Mouse (Mus musculus) intestine, embryonic 15.5 days (tissue): ENCODE measurements around the gene Ramp2. TPM values are rescaled to one million over a fixed set of nuclear protein-coding genes. Genes with fewer than 3 reads are reported as not detected.

ENCODE experiments used
- ATAC-seq: fragments of 200-750 bp; cut with Nextera tagmentation; 2 replicates; pipeline ENCODE4 v1.8.0; 2017; ENCODE audit warnings: moderate TSS enrichment, moderate library complexity
- H3K27ac ChIP-seq: fragments of 300-500 bp; sonication (generic); 2 replicates; pipeline ENCODE4 v1.5.1; 2015; ENCODE audit warnings: mild to moderate bottlenecking, inconsistent platforms
- H3K27me3 ChIP-seq: fragments of 300-500 bp; sonication (generic); replicated peaks from 2 replicates; pipeline ENCODE4 v1.6.1; 2015; ENCODE audit warnings: inconsistent platforms
- H3K36me3 ChIP-seq: fragments of 300-500 bp; sonication (generic); 2 replicates; pipeline ENCODE4 v1.6.1; 2015; ENCODE audit warnings: inconsistent platforms
- H3K4me1 ChIP-seq: fragments of 300-500 bp; sonication (generic); replicated peaks from 2 replicates; pipeline ENCODE4 v1.6.1; 2015; ENCODE audit warnings: inconsistent platforms
- H3K4me2 ChIP-seq: fragments of 300-500 bp; sonication (generic); replicated peaks from 2 replicates; pipeline ENCODE4 v1.6.1; 2015; ENCODE audit warnings: mild to moderate bottlenecking, inconsistent platforms
- H3K4me3 ChIP-seq: fragments of 300-500 bp; sonication (generic); replicated peaks from 2 replicates; pipeline ENCODE4 v1.5.1; 2015; ENCODE audit warnings: inconsistent platforms
- H3K9ac ChIP-seq: fragments of 300-500 bp; sonication (generic); 2 replicates; pipeline ENCODE4 v1.6.1; 2015; ENCODE audit warnings: inconsistent platforms
- H3K9me3 ChIP-seq: fragments of 300-500 bp; sonication (generic); 2 replicates; pipeline ENCODE4 v1.6.1; 2016; ENCODE audit warnings: inconsistent platforms
- WGBS: fragments of 180-500 bp; shearing (Covaris S2); methylation state at CpG from one replicate; pipeline ENCODE4 v1.1.7; 2015; 5-methylcytosine and 5-hydroxymethylcytosine counted together
- polyA plus RNA-seq: library from polyadenylated mRNA; unstranded; fragments of >200 nt; fragmentation: Nextera tagmentation; extraction: Ambion mirVana; gene quantifications from 2 replicates; pipeline ENCODE4 v1.2.1, GENCODE M21; 2015

Gene Ramp2
- polyA plus RNA-seq, 1 experiment from 2014 or later: 98.5 TPM

DNA sequence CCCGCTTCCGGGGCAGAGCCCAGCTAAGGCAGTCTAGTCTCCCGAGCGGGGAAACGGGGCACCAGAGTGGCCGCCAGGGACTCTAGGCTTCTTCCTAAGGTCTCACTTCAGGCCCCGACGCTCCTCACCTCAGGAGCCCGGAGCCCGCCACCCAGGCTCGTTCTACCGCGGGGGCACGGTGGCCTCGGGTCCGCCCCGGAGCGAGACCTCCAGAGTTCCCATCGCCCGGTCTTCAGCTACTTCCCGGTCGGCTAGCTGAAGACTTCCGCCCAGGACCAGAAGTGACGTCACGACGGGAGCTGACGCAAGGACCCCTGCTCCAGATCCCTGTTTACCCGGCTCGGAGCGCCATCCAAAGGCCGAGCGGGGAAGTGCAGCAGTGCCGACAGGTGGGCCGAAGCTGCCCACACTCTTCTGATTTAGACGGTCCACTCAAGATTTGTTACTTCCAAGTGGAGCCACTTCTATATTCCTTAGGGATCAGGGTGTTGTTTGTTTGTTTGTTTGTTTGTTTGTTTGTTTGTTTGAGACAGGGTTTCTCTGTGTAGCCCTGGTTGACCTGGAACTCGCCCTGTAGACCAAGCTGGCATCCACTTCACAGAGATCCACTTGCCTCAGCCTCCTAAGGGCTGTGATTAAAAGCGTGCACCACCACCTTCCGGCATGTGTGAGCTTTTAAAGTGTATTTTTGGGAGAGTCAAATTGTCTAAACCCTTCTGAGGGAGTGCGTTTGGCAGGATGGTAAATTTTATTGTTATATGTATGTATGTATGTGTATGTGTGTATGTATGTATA, 56.4 kb downstream of the Ramp2 start, which contains the start of gene Becn1:
Gene Becn1 (minus strand): TSS at position 283 of the 795 bp plus-strand sequence.
- H3K9me3 ChIP-seq: no peaks in the 10 kb centered on the region
- peak within 1 kb of the TSS; percentile 54; the same call in 1 of the 2 replicates for H3K27ac ChIP-seq
- H3K9ac ChIP-seq: peak within 1 kb of the TSS; percentile 93
- H3K4me3 ChIP-seq: peak within 1 kb of the TSS; percentile 93
- peak within 1 kb of the TSS; percentile 93 for H3K4me2 ChIP-seq
- peaks cover 14% of the 10 kb centered on the region for H3K4me1 ChIP-seq
- no peaks in the 10 kb centered on the region for H3K27me3 ChIP-seq
- peak; percentile 96 for ATAC-seq
- 0 out of 2 replicates have a peak, but pooled peaks cover 11% of the 10 kb centered on the region for H3K36me3 ChIP-seq
- 6% methylated on average over 39 of the region's 39 CpGs for WGBS

DNA sequence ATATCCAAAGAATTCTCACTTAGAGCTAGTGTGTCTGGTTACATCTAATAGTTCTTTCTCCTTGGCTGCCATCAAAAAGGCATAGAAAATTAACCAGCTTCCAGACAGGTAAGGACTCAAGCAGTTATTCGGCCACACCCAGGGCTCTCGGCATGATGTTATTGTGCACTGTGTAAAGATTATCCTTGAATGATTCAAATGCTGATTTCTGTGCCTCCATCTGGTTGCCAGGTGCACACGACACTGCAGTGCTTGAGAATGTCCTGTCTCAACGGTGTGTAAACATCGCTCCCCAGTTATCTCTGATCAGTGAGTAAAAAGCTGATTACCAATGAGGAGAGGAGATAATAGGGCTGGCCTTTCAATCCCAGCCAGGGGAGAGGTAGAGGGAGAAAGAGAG, 61.9 kb downstream of the Ramp2 start:
- Histone ChIP-seq H3K9me3 (no peaks in the 10 kb centered on the region), H3K27ac (no peak overlapping the region), H3K9ac (no peak overlapping the region), H3K4me1 (no peaks in the 10 kb centered on the region), H3K27me3 (no peaks in the 10 kb centered on the region), H3K36me3 (no peaks in the 10 kb centered on the region), H3K4me2 (no peak overlapping the region), H3K4me3 (no peak overlapping the region)
- WGBS: 24% methylated on average over 5 of the region's 5 CpGs
- ATAC-seq: peak; percentile 58

Other genes with a start within 250 kb of the Ramp2 start
- 35.4 and 36.2 TPM in 2 replicates for gene Atp6v0a1, start 236.6 kb upstream of the Ramp2 start, polyA plus RNA-seq
- gene Naglu, start 176.0 kb upstream of the Ramp2 start, polyA plus RNA-seq: 14.9 and 16.4 TPM in 2 replicates
- not detected in 2 replicates for gene Hsd17b1, start 167.6 kb upstream of the Ramp2 start, polyA plus RNA-seq
- 41.8 and 43.9 TPM in 2 replicates for gene Coasy, start 163.5 kb upstream of the Ramp2 start, polyA plus RNA-seq
- 65.0 and 65.4 TPM in 2 replicates for gene Mlx, start 158.8 kb upstream of the Ramp2 start, polyA plus RNA-seq
- 22.6 and 23.4 TPM in 2 replicates for gene Psmc3ip, start 150.6 kb upstream of the Ramp2 start, polyA plus RNA-seq
- 17.0 and 17.2 TPM in 2 replicates for gene Retreg3, start 126.1 kb upstream of the Ramp2 start, polyA plus RNA-seq
- 58.7 and 59.2 TPM in 2 replicates for gene Tubg1, start 126.1 kb upstream of the Ramp2 start, polyA plus RNA-seq
- 4.4 and 4.8 TPM in 2 replicates for gene Tubg2, start 90.1 kb upstream of the Ramp2 start, polyA plus RNA-seq
- 0.82 and 1.0 TPM in 2 replicates for gene Cntnap1, start 75.5 kb upstream of the Ramp2 start, polyA plus RNA-seq
- 11.1 and 12.7 TPM in 2 replicates for gene Plekhh3, start 74.7 kb upstream of the Ramp2 start, polyA plus RNA-seq
- 0.25 and 0.36 TPM in 2 replicates for gene Ccr10, start 70.6 kb upstream of the Ramp2 start, polyA plus RNA-seq
- 16.0 and 16.3 TPM in 2 replicates for gene Ezh1, start 19.6 kb upstream of the Ramp2 start, polyA plus RNA-seq
- gene Vps25, start 7.7 kb downstream of the Ramp2 start, polyA plus RNA-seq: 135 and 142 TPM in 2 replicates
- 12.3 and 12.7 TPM in 2 replicates for gene Wnk4, start 14.5 kb downstream of the Ramp2 start, polyA plus RNA-seq
- gene Cntd1, start 33.0 kb downstream of the Ramp2 start, polyA plus RNA-seq: 0.72 and 1.1 TPM in 2 replicates
- gene Coa3, start 33.1 kb downstream of the Ramp2 start, polyA plus RNA-seq: 250 and 261 TPM in 2 replicates
- 132 and 143 TPM in 2 replicates for gene Becn1, start 56.3 kb downstream of the Ramp2 start, polyA plus RNA-seq
- gene Psme3, start 70.2 kb downstream of the Ramp2 start, polyA plus RNA-seq: 137 and 147 TPM in 2 replicates
- gene Aoc2, start 79.0 kb downstream of the Ramp2 start, polyA plus RNA-seq: 1.2 and 1.3 TPM in 2 replicates
- 2.1 and 2.7 TPM in 2 replicates for gene Aoc3, start 84.6 kb downstream of the Ramp2 start, polyA plus RNA-seq
- 0.30 and 0.39 TPM in 2 replicates for gene G6pc, start 121.5 kb downstream of the Ramp2 start, polyA plus RNA-seq
- gene Aarsd1, start 171.6 kb downstream of the Ramp2 start, polyA plus RNA-seq: 60.1 and 63.3 TPM in 2 replicates
- gene Gm27029, start 178.8 kb downstream of the Ramp2 start, polyA plus RNA-seq: 7.3 and 10.6 TPM in 2 replicates
- 16.9 and 17.3 TPM in 2 replicates for gene Rundc1, start 179.1 kb downstream of the Ramp2 start, polyA plus RNA-seq
- gene Ptges3l, start 179.3 kb downstream of the Ramp2 start, polyA plus RNA-seq: 11.7 TPM in 2 replicates
- 322 and 353 TPM in 2 replicates for gene Rpl27, start 196.3 kb downstream of the Ramp2 start, polyA plus RNA-seq
- gene Ifi35, start 202.4 kb downstream of the Ramp2 start, polyA plus RNA-seq: 23.9 and 24.5 TPM in 2 replicates
- 23.7 and 24.5 TPM in 2 replicates for gene Rnd2, start 219.0 kb downstream of the Ramp2 start, polyA plus RNA-seq
- 69.7 and 70.0 TPM in 2 replicates for gene Vat1, start 220.2 kb downstream of the Ramp2 start, polyA plus RNA-seq